Mouse (Mus musculus) liver, adult 2 months (tissue): ENCODE measurements around the gene BC049762.
A peak's percentile ranks its signal among the peaks of the same experiment; 100 is the strongest.

Experiments used
- CTCF ChIP-seq: fragments of 200-500 bp; IDR thresholded peaks from 2 replicates; pipeline ENCODE4 v1.5.1; 2011; ENCODE audit warnings: low read depth, low read length, control low read depth
- POLR2A ChIP-seq: fragments of 200-500 bp; IDR thresholded peaks from 2 replicates; pipeline ENCODE4 v1.6.1; 2011; ENCODE audit warnings: low read length, control low read depth; ENCODE audit not compliant: insufficient read depth; ENCODE audit errors: extremely low read depth

DNA sequence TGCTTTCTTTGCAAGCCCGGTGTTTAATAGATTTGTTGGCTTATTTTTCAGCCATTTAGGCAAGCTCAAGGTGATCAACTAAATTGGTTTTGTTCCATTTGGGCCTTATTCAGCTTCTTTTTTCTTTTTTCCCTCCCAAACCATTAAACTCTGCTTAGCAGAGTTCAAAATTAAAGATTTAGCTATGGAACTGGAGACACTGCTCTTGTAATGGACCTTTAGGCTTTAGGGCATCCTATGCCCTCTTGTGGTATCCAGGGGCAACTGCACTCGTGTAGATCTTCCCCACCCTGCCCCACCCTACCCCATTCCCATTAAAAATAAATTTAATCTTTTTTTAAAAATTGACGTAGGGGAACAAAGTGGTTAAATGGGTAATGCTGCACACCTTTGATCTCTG is 2.5 kb upstream of the BC049762 start:
- TF ChIP-seq CTCF: peak; percentile 63
- TF ChIP-seq POLR2A: no peak
